Mouse (Mus musculus) thymus, adult 18-20 months (tissue): ENCODE data around the gene Rhox1.
A peak's percentile ranks its signal among the peaks of the same experiment; 100 is the strongest.
"Not testable (repeated sequence)": the region's sequence is repeated elsewhere in the genome, so short reads cannot be mapped to it uniquely, and the experiment has no call there.

Source experiments
- DNase-seq, 2 experiments: peaks; one replicate each; pipeline ENCODE4 v3.0.0; 2022; ENCODE audit warnings: mixed read lengths in 2 of 2

The Rhox1 gene

GRCm38 (mm10) chrX:37222158-37222557, at the start of gene Rhox1:
Rhox1 (minus strand) TSS chrX:37222258.
- not testable (repeated sequence) for DNase-seq

- not testable (repeated sequence) for DNase-seq
Measured at GRCm38 (mm10) chrX:37265038-37265437, 43.0 kb upstream of the Rhox1 start, which contains the start of gene Rhox4a. Rhox4a (plus strand) TSS chrX:37265338.

- DNase-seq = not testable (repeated sequence)
Measured at GRCm38 (mm10) chrX:37249619-37250018, 27.6 kb upstream of the Rhox1 start, which contains the start of gene Rhox3a. Rhox3a (plus strand) TSS chrX:37249919.

GRCm38 (mm10) chrX:37244676-37245075, 22.6 kb upstream of the Rhox1 start, which contains the start of gene Rhox2a:
Rhox2a (plus strand) TSS chrX:37244976.
- not testable (repeated sequence) for DNase-seq

DNA sequence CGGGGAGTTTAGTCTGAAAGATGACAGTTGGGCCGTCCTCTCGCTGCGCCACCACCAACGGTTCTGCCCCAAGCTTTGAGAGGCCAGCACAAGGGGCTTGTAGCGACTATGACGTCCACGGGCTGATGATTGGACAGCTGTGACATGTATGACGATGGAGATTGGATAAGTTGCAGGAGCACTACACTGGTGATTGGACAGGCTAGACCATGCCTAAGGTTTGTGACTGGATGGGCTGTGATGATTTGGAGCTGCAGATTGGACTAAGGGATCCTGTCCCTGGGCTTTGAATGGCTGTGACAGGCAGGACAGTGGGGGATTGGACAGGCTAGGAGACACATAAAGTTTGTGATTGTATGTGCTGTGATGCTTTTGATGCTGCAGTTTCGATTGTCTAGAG, 11.1 kb downstream of the Rhox1 start, which contains the start of gene Gm9:
Gene Gm9 (minus strand): TSS at position 101 of the 400 bp plus-strand sequence.
- DNase-seq = no peak

GRCm38 (mm10) chrX:37198676-37199075, 23.4 kb downstream of the Rhox1 start:
- no peak for DNase-seq

DNA sequence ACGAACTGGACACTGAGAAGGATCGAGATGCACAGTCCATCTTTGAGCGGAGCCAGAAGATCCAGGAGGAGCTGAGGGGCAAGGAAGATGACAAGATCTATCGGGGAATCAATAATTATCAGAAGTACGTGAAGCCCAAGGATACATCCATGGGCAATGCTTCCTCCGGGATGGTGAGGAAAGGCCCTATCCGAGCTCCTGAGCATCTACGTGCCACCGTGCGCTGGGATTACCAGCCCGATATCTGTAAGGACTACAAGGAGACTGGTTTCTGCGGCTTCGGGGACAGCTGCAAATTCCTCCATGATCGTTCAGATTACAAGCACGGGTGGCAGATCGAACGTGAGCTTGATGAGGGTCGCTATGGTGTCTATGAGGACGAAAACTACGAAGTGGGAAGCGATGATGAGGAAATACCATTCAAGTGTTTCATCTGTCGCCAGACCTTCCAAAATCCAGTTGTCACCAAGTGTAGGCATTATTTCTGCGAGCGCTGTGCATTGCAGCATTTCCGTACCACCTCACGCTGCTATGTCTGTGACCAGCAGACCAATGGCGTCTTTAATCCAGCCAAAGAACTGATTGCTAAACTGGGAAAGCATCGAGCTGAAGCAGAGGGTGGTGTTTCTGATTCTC, 30.2 kb downstream of the Rhox1 start:
- DNase-seq = no peak

DNA sequence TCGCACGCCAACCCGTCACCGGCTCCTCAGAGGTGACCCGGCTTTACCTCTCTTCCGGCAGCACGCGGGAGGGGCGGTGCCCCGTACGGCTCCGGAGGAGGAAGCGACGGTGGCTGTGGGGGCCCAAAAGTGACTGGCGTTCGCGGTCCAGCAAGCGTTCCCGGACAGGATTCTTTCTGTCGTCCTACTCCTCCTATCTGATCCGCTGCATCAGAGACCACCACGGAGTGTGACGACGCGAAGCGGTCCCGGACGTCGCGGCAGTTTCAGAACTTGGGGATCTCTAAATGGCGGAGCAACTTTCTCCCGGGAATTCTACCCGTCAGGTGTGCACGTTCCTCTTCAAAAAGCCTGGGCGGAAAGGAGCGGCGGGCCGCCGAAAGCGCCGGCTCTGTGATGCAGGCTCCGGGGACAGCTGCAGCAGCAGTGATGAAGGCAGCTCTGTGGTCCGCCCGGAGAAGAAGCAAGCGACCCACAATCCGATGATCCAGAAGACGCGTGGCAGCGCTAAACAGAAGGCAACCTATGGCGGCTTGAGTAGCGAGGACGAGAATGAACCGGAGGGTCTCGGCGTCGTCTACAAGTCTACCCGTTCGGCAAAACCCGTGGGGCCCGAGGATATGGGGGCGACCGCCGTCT, 30.8 kb downstream of the Rhox1 start, which contains the start of the genes Ndufa1 and Rnf113a1:
Gene Ndufa1 (minus strand): TSS at position 59 of the 639 bp plus-strand sequence.
Gene Rnf113a1 (plus strand): TSS at position 141 of the 639 bp plus-strand sequence.
- peak; percentile 67 to 77 for DNase-seq

DNA sequence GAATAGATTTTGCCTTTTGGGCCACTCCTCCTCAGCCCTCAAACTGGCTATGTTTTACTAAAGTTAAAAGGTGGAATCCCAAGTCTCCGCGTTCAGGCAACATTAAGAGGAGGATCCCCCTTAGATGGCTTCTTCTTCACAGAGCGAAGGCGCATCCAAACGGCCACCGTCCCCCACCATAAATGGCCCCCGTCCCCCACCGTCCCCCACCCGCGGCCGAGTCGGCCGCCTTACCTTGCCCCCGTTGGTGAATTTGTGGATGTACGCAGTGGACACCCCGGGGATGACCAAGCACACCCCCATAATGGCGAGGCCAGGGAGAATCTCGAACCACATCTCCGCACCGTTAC, 31.3 kb downstream of the Rhox1 start:
- DNase-seq = no peak

- DNase-seq = not testable (repeated sequence)
Measured at GRCm38 (mm10) chrX:37184401-37184800, 37.7 kb downstream of the Rhox1 start.

- no peak for DNase-seq
Measured at GRCm38 (mm10) chrX:37168742-37169141, 53.3 kb downstream of the Rhox1 start, which contains the start of gene Akap14. Akap14 (minus strand) TSS chrX:37168842.

DNA sequence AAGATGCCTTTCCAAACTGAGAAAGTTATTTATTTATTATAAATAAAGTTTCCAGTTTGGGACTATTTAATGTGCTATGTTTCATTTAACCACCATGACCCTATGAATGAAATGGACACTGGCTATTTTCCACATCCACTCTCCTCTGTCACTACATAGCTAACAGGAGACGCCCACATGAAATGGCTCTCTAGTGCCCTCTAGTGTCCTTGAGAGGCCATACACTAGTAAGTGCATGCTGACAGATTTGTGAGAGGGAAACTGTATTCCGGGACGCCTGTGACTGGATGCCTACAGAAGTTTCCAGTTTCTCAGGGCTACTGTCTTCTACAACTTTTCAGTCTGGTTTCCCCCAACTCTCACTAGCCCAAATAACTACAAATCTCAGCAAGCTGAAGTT, 55.0 kb downstream of the Rhox1 start:
- DNase-seq = peak in 1 of 2 experiments; percentile 12
